Mouse (Mus musculus): ENCODE measurements at regions not wholly inside any gene's neighbourhood (a gene's known extent, or its start where the extent isn't known, plus 50 kb on each side); places are given as distances from the start of the nearest gene placed in this dataset.

- Histone ChIP-seq H3ac (ENCODE audit: control insufficient read depth, insufficient read length, low read depth) (no peak overlapping the region), H3K79me3 (ENCODE audit: low read depth) (no peaks in the 10 kb centered on the region), H3K36me3 (ENCODE audit: control insufficient read depth, insufficient read depth) (no peaks in the 10 kb centered on the region), H3K27me3 (ENCODE audit: control insufficient read depth, insufficient read depth, insufficient read length) (no peaks in the 10 kb centered on the region), H3K79me2 (ENCODE audit: control insufficient read depth, insufficient read depth) (no peaks in the 10 kb centered on the region), H3K4me3 (ENCODE audit: insufficient read depth, poor library complexity, severe bottlenecking) (no peak overlapping the region)
- TF ChIP-seq MYOG (IDR thresholded peaks at IDR 0.05; ENCODE audit: control insufficient read depth, extremely low read depth, insufficient read length) (no peak), USF1 (IDR thresholded peaks at IDR 0.05; ENCODE audit: low read depth) (no peak), FOSL1 (IDR thresholded peaks at IDR 0.05; ENCODE audit: insufficient read depth, low read length, poor library complexity, severe bottlenecking) (no peak), MAX (IDR thresholded peaks at IDR 0.05) (no peak), CTCF (IDR thresholded peaks at IDR 0.05; ENCODE audit: control insufficient read depth, insufficient read depth, insufficient read length) (no peak), MYOD1 (IDR thresholded peaks at IDR 0.05; ENCODE audit: control insufficient read depth, insufficient read length, low read depth) (no peak), CEBPB (IDR thresholded peaks at IDR 0.05; ENCODE audit: low read depth) (no peak)
Measured at GRCm38 (mm10) chr13:42358588-42358987, 57.3 kb downstream of the Edn1 start.

GRCm38 (mm10) chr13:42367655-42368554 is 66.6 kb downstream of the Edn1 start:
- Histone ChIP-seq H3K4me3 (ENCODE audit: insufficient read depth, poor library complexity, severe bottlenecking) (no peak overlapping the region), H3K79me3 (ENCODE audit: low read depth) (no peaks in the 10 kb centered on the region), H3K27me3 (ENCODE audit: control insufficient read depth, insufficient read depth, insufficient read length) (no peaks in the 10 kb centered on the region), H3K36me3 (ENCODE audit: control insufficient read depth, insufficient read depth) (no peaks in the 10 kb centered on the region), H3ac (ENCODE audit: control insufficient read depth, insufficient read length, low read depth) (no peak overlapping the region), H3K79me2 (ENCODE audit: control insufficient read depth, insufficient read depth) (no peaks in the 10 kb centered on the region)
- no peak for TF ChIP-seq FOSL1 (IDR thresholded peaks at IDR 0.05; ENCODE audit: insufficient read depth, low read length, poor library complexity, severe bottlenecking)

DNA sequence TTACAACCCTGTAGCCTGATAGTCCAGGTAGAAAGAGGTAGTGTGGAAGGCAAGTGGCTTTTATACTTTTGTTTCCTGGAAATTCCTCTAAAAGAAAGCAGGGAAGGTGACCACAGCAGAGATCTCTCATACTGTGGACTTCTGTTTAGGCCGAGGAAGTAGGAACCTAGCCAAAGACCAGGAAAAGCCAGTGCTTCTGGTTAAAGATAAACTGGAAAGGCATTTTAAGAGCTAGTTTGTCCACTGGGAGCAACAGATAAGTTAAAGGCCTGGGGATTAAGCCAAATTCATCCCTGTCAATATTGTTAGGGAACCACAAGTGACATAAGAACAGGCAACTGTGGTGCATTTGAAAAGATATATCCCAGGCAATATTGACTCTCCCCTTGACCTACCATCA is 68.5 kb downstream of the Edn1 start:
- Histone ChIP-seq H3K4me3 (ENCODE audit: insufficient read depth, poor library complexity, severe bottlenecking) (no peak overlapping the region), H3K79me3 (ENCODE audit: low read depth) (no peaks in the 10 kb centered on the region), H3ac (ENCODE audit: control insufficient read depth, insufficient read length, low read depth) (no peak overlapping the region), H3K36me3 (ENCODE audit: control insufficient read depth, insufficient read depth) (no peaks in the 10 kb centered on the region), H3K27me3 (ENCODE audit: control insufficient read depth, insufficient read depth, insufficient read length) (no peaks in the 10 kb centered on the region), H3K79me2 (ENCODE audit: control insufficient read depth, insufficient read depth) (no peaks in the 10 kb centered on the region)
- TF ChIP-seq MYOG (IDR thresholded peaks at IDR 0.05; ENCODE audit: control insufficient read depth, extremely low read depth, insufficient read length) (no peak), FOSL1 (IDR thresholded peaks at IDR 0.05; ENCODE audit: insufficient read depth, low read length, poor library complexity, severe bottlenecking) (no peak), MAX (IDR thresholded peaks at IDR 0.05) (no peak), MYOD1 (IDR thresholded peaks at IDR 0.05; ENCODE audit: control insufficient read depth, insufficient read length, low read depth) (no peak), CTCF (IDR thresholded peaks at IDR 0.05; ENCODE audit: control insufficient read depth, insufficient read depth, insufficient read length) (no peak), USF1 (IDR thresholded peaks at IDR 0.05; ENCODE audit: low read depth) (no peak), CEBPB (IDR thresholded peaks at IDR 0.05; ENCODE audit: low read depth) (no peak)

DNA sequence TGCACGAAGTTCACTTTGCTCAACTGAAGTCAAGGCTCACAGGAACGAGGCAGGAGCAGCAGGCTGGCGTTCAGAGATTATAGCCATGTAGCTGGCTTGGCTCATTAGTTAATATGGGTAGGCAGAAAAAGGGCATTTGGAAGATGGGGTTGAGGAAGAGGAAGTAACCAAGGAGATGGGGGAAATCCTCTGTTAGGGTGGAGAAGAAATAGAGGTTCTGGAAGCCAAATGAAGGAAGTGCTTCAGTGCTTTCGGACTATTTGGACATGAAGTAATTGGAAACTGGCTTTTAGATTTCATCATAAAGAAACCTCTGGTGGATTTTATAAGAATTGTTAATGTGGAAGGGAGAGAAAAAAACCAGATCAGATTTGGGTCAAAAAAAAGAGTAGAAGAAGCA is 70.9 kb downstream of the Edn1 start:
- TF ChIP-seq MYOG (IDR thresholded peaks at IDR 0.05; ENCODE audit: control insufficient read depth, extremely low read depth, insufficient read length): no peak
- no peak for TF ChIP-seq CTCF (IDR thresholded peaks at IDR 0.05; ENCODE audit: control insufficient read depth, insufficient read depth, insufficient read length)
- no peak for TF ChIP-seq CEBPB (IDR thresholded peaks at IDR 0.05; ENCODE audit: low read depth)
- no peak for TF ChIP-seq USF1 (IDR thresholded peaks at IDR 0.05; ENCODE audit: low read depth)
- no peak for TF ChIP-seq MAX (IDR thresholded peaks at IDR 0.05)
- no peak for TF ChIP-seq FOSL1 (IDR thresholded peaks at IDR 0.05; ENCODE audit: insufficient read depth, low read length, poor library complexity, severe bottlenecking)
- no peak for TF ChIP-seq MYOD1 (IDR thresholded peaks at IDR 0.05; ENCODE audit: control insufficient read depth, insufficient read length, low read depth)
- H3K27me3 ChIP-seq (ENCODE audit: control insufficient read depth, insufficient read depth, insufficient read length): no peaks in the 10 kb centered on the region
- no peak overlapping the region for H3ac ChIP-seq (ENCODE audit: control insufficient read depth, insufficient read length, low read depth)
- no peak overlapping the region for H3K4me3 ChIP-seq (ENCODE audit: insufficient read depth, poor library complexity, severe bottlenecking)
- no peaks in the 10 kb centered on the region for H3K79me3 ChIP-seq (ENCODE audit: low read depth)
- no peaks in the 10 kb centered on the region for H3K79me2 ChIP-seq (ENCODE audit: control insufficient read depth, insufficient read depth)
- H3K36me3 ChIP-seq (ENCODE audit: control insufficient read depth, insufficient read depth): no peaks in the 10 kb centered on the region

DNA sequence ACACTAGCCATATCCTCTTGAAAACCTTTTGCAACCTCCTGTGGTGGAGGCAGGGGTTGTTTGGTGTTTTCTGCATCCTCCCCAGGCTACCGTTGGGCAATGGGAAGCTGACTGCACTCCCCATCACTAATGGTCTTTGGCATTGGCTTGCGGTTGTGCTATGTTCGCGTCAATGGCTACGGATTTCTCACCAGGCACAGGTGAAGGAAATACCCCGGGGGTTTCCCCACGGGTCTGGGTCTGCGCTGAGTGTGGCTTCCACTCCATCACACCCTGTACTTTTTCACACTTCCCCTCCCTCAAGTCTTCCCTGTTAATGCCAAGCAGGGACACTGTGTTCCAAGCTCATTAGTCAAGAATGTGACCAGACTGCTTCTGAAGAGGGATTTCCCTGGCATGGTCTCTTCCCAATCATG is 72.9 kb downstream of the Edn1 start:
- Histone ChIP-seq H3ac (ENCODE audit: control insufficient read depth, insufficient read length, low read depth) (no peak overlapping the region), H3K79me3 (ENCODE audit: low read depth) (no peaks in the 10 kb centered on the region), H3K4me3 (ENCODE audit: insufficient read depth, poor library complexity, severe bottlenecking) (no peak overlapping the region), H3K36me3 (ENCODE audit: control insufficient read depth, insufficient read depth) (no peaks in the 10 kb centered on the region), H3K27me3 (ENCODE audit: control insufficient read depth, insufficient read depth, insufficient read length) (no peaks in the 10 kb centered on the region), H3K79me2 (ENCODE audit: control insufficient read depth, insufficient read depth) (no peaks in the 10 kb centered on the region)
- TF ChIP-seq MAX (IDR thresholded peaks at IDR 0.05) (no peak), FOSL1 (IDR thresholded peaks at IDR 0.05; ENCODE audit: insufficient read depth, low read length, poor library complexity, severe bottlenecking) (no peak), CEBPB (IDR thresholded peaks at IDR 0.05; ENCODE audit: low read depth) (no peak), USF1 (IDR thresholded peaks at IDR 0.05; ENCODE audit: low read depth) (no peak), MYOG (IDR thresholded peaks at IDR 0.05; ENCODE audit: control insufficient read depth, extremely low read depth, insufficient read length) (no peak), MYOD1 (IDR thresholded peaks at IDR 0.05; ENCODE audit: control insufficient read depth, insufficient read length, low read depth) (no peak), CTCF (IDR thresholded peaks at IDR 0.05; ENCODE audit: control insufficient read depth, insufficient read depth, insufficient read length) (no peak)

DNA sequence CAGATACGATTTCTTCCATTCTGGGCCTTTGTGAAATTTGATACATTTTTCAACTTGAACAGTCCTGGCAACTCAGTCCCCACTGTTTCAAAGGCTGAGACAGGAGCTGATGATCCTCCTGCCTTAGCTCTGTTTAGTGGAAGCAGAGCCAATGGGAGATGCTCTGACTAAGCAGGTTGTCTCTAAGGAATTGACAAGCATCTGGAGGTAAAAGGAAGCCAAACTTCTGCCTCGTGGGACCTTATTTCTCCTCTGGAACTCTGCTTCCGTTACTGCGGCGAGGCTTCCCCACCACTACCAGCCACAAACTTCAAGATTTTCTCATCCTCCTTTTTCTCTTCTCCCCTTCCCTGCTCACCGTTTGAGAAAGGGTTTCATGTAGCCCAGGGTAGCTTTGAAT is 78.4 kb downstream of the Edn1 start:
- Histone ChIP-seq H3K36me3 (ENCODE audit: control insufficient read depth, insufficient read depth) (no peaks in the 10 kb centered on the region), H3K4me3 (ENCODE audit: insufficient read depth, poor library complexity, severe bottlenecking) (no peak overlapping the region), H3K79me3 (ENCODE audit: low read depth) (no peaks in the 10 kb centered on the region), H3K27me3 (ENCODE audit: control insufficient read depth, insufficient read depth, insufficient read length) (no peaks in the 10 kb centered on the region), H3ac (ENCODE audit: control insufficient read depth, insufficient read length, low read depth) (no peak overlapping the region), H3K79me2 (ENCODE audit: control insufficient read depth, insufficient read depth) (no peaks in the 10 kb centered on the region)
- TF ChIP-seq MAX (IDR thresholded peaks at IDR 0.05) (no peak), CEBPB (IDR thresholded peaks at IDR 0.05; ENCODE audit: low read depth) (no peak)

Measured in C2C12 (cell line).